Mouse (Mus musculus) cerebral cortex, adult 2 months (tissue): ENCODE results near the gene Gm3776.

ENCODE experiments used
- WGBS: fragments of 180-500 bp; shearing (Covaris S2); methylation state at CpG from one replicate; pipeline ENCODE4 v1.1.7; 2018; 5-methylcytosine and 5-hydroxymethylcytosine counted together

The Gm3776 gene

GRCm38 (mm10) chr9:78292462-78292861 lies 35.5 kb downstream of the Gm3776 start:
- 71% methylated on average over 8 of the region's 8 CpGs for WGBS

DNA sequence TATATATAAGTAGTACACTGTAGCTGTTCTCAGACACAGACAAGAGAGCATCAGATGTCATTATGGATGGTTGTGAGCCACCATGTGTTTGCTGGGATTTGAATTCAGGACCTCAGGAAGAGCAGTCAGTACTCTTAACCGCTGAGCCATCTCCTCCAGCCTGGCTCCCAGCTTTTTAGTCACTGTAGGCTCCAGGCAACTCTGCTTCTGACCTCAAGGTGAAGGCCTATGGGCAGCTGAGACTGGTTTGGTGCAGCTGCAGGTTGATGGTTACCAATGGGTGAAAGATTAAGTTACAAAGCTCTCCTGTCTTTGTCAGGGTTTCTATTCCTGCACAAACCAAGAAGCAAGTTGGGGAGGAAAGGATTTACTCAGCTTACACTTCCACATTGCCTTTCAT lies 36.8 kb downstream of the Gm3776 start:
- 80% methylated on average over 1 of the region's 1 CpGs for WGBS

GRCm38 (mm10) chr9:78294781-78295180 lies 37.9 kb downstream of the Gm3776 start:
- WGBS: 89% methylated on average over 7 of the region's 7 CpGs

- WGBS: 20% methylated on average over 6 of the region's 6 CpGs
These were observed 39.2 kb downstream of the Gm3776 start for GRCm38 (mm10) chr9:78296089-78296488.

DNA sequence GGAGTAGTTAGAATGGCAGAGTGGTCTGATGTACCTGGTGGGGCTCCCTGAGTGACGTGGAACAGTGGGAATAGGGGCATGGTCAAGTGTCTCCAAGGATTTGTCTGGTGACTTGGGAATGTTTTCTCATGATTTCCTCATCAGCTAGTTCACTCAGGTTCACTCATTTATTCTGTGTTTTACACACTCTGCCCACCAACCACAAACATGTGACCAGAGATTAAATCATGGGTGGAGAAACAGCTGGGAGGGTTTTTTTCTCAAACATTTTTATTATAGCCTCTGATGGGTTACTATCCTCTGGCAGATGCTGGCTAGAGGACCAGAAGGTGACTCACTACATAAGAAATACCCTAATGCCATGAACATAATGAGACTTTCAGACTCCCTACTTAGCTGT lies 41.3 kb downstream of the Gm3776 start:
- 90% methylated on average over 1 of the region's 1 CpGs for WGBS

- WGBS: 56% methylated on average over 1 of the region's 1 CpGs
These were observed 42.2 kb downstream of the Gm3776 start for GRCm38 (mm10) chr9:78299143-78299542.

- 83% methylated on average over 3 of the region's 3 CpGs for WGBS
These were observed 51.2 kb downstream of the Gm3776 start for GRCm38 (mm10) chr9:78308122-78308521.

GRCm38 (mm10) chr9:78314696-78315095 lies 57.8 kb downstream of the Gm3776 start, which contains the start of gene Omt2a:
Omt2a (minus strand) TSS chr9:78314796.
- WGBS: 91% methylated on average over 2 of the region's 2 CpGs
